Mouse (Mus musculus): ENCODE measurements around the gene Mllt6.

DNA sequence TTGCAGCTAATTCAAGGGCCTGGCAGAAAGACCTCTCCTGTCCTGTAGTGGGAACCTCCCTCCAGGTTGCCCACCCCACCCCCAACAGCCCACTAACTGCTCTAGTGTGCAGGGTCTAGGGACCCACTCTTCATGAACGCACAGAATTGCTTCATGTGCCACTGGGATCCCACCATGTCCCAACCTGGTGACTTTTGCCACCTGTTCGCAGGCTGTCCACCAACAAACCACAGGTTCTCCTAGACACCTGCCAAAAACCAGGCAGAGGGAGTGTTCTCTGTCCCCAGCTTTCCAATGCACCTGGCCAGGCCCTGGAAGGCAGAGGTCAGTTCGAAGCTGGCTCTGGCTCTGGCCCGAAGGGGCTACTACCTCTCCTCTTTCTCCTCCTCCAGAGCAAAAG lies 31.2 kb downstream of the Mllt6 start:
- no peak for TF ChIP-seq CHD2 (IDR thresholded peaks at IDR 0.05; ENCODE audit: low read length)
- TF ChIP-seq MAX (IDR thresholded peaks at IDR 0.05; ENCODE audit: low read length), result no peak
- TF ChIP-seq SIN3A (IDR thresholded peaks at IDR 0.05; ENCODE audit: low read length), result no peak

All from MEL (cell line).